Mouse (Mus musculus) layer of hippocampus, adult 2 months (tissue): ENCODE data around the gene Wdr60. TPM values are rescaled to one million over a fixed set of nuclear protein-coding genes. Genes with fewer than 3 reads are reported as not detected.

Experiments used
- DNase-seq, 2 experiments: peaks; one replicate each; pipeline ENCODE4 v3.0.0; 2022; ENCODE audit warnings: low spot score in 2 of 2
- H3K27ac ChIP-seq: fragments of 200-600 bp; 2 replicates; pipeline ENCODE4 v1.8.1; 2022
- H3K4me3 ChIP-seq: fragments of 200-600 bp; 2 replicates; pipeline ENCODE4 v1.8.1; 2022; ENCODE audit warnings: mild to moderate bottlenecking
- CTCF ChIP-seq: fragments of 200-600 bp; conservative IDR thresholded peaks from 2 replicates; pipeline ENCODE4 v1.8.1; 2022; ENCODE audit warnings: antibody characterized with exemption, mild to moderate bottlenecking, moderate library complexity
- microRNA-seq, 2 experiments: library from miRNA; unstranded; fragments of <30 nt; microRNA quantifications; one replicate each; pipeline ENCODE4 v1.2.0; 2021
- total RNA-seq, 2 experiments: library from RNA; stranded (reverse); gene quantifications; 2 replicates each; pipeline ENCODE4 v1.2.3; 2021

Gene Wdr60
- total RNA-seq, 2 experiments from 2014 or later: 17.9 to 20.6 TPM

DNA sequence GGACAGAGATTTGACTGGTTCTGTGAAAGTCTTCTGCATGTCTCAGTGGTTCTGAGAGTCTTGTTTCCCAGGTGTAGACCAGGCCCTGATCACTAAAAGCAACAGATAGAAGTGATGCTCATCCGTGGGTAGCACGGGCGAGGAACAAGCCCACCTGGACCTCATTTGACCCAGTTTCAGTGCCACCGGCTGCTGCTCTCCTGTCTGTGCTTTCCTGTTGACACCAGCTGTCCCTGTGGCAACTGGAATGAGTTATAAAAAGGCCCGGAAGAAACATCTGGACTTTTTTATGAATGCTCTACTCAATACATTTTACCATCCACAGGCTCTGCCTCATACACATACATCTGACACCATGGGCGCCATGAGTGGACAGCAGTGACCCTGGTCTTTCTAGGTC lies 64.0 kb downstream of the Wdr60 start:
- TF ChIP-seq CTCF: no peak
- H3K27ac ChIP-seq: no peak overlapping the region
- no peak overlapping the region for H3K4me3 ChIP-seq
- no peak for DNase-seq

DNA sequence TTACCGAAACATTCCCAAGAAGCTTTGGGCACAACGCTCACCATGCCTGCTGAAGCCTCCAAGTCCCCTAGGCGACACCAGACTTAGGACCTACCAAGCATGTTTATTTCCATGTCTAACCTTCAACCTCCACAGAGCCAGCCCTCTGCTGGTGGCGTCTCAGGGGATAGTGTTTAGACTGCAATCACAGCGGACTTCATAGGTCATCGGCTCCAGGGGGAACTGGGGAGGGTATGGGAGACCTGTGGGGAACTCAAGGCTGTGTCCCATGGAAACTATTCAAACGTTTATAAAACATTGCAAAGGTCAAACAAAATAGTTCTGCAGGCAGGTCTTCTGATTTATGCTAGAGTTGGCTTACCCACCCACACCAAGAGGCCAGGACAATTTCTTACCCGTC lies 66.6 kb downstream of the Wdr60 start:
- Histone ChIP-seq H3K4me3 (no peak overlapping the region), H3K27ac (no peak overlapping the region)
- DNase-seq: no peak
- TF ChIP-seq CTCF: no peak

DNA sequence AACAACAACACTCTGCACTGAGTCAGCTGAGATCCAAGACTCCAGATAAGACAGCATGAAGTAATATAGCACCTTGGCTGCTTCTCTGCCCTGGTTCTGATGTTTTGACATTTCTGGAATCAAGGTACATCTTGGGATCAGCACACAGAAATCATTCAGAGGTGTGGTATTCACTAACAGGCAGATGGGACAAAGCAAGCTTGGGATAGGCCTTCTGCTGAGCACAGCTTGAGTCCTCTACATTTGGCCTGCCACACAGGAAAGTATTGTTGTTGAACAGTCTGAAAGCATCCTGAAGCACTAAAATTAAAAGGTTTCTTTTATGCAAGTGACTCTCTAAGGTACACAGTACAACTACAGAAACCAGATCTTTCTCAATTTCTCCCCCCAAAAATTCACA lies 68.2 kb downstream of the Wdr60 start:
- TF ChIP-seq CTCF: no peak
- no peak overlapping the region for H3K4me3 ChIP-seq
- no peak overlapping the region for H3K27ac ChIP-seq
- no peak for DNase-seq

DNA sequence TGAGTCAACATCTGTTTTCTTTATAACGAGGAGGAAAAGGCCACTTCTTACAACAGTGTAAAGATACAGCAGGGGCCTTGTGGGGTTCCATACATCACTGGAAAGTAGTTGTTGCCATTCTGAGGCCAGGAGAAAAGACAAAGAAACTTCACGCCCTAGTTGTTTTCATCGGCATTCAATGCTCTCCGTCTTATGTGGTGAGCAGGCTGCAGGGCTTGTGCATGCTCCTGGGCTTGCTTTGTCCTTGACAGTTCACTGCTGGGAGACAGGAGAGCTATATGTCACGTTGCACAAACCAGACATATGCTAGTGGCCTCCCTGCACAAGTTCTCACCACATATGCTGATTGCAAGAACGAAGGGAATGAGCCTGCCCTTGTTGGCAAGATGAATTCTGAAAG lies 68.9 kb downstream of the Wdr60 start:
- DNase-seq: no peak
- no peak for TF ChIP-seq CTCF
- H3K4me3 ChIP-seq: no peak overlapping the region
- no peak overlapping the region for H3K27ac ChIP-seq

DNA sequence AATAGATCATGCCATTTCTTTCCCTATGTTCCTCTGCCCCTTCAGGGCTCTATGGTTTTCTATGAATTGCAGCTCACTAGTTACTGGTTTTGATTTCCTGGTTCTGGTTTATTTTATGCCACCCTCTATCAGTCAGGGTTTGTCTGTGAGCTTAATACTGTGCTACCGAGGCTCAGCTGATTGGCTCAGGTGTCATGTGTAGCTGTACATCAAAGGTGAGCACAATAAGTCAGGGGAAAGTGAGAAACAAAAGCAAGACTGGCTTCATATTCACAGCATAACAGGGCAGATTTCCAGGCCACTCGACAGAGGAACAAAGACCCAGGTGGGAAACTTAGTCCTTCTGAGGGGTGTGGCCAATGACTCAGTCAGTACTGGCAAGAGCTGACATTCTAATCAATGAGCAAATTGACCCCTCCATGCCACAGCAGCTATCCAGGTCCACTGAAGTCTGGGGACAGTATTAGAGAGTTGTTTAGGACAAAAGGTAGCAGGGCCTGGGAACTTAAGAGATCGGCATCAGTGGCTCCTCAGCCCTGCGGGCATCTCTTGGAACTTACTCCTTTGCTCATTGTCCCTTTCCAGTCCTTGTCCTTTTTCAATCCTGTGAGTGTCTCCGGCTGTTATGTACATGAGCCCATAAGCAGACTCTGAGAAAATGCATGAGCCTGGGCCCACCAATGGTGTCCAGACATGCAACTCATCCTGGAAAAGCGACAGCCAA lies 79.4 kb downstream of the Wdr60 start:
- no peak overlapping the region for H3K4me3 ChIP-seq
- no peak overlapping the region for H3K27ac ChIP-seq
- no peak for TF ChIP-seq CTCF
- DNase-seq: no peak

DNA sequence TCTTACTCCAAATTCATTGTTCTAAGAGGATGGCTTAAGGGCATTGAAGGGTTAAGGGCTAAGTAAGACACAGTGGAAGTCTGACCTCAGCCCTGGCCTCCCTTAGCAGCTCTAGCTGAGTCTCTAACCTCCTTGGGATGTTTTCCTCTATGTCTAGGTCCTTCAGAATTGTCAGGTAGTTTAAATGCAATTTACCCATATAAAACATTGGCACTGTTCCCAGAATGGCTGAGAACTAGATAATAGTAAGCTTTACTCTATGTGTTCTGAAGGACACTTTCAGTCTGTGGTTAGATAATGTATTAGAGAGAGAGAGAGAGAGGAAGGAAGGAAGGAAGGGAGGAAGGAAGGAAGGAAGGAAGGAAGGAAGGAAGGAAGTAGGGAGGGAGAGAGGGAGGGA lies 80.4 kb downstream of the Wdr60 start:
- H3K27ac ChIP-seq: no peak overlapping the region
- no peak overlapping the region for H3K4me3 ChIP-seq
- no peak for DNase-seq
- no peak for TF ChIP-seq CTCF

DNA sequence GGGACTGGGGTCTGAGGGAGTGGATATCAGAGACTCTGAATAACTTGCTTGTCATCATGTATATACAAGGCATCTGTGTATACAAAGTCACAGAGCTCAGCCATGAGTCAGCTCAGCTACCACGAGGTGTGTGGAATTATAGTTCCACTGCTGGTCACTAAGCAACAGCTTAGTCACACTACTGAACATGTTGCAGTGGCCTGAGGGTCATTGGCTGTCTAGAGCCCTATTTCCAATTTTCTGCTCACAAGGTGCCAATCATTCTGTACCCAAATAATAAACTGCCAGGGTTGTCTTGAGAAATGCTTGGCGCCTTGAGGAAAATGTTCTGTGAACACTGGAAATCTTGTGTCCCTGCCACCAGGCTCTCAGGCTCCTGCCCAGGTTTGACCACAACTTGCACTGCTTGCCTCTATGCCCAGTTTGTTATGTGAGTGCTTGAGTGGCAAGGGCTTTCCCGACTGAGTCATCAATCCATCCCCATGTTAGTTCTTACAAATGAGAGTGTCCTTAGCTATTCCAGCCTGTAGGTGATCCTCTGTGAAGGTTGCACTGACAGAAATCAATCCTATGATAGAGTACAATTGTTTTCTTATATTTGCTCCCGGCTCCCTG lies 81.3 kb downstream of the Wdr60 start:
- H3K4me3 ChIP-seq: no peak overlapping the region
- no peak for DNase-seq

DNA sequence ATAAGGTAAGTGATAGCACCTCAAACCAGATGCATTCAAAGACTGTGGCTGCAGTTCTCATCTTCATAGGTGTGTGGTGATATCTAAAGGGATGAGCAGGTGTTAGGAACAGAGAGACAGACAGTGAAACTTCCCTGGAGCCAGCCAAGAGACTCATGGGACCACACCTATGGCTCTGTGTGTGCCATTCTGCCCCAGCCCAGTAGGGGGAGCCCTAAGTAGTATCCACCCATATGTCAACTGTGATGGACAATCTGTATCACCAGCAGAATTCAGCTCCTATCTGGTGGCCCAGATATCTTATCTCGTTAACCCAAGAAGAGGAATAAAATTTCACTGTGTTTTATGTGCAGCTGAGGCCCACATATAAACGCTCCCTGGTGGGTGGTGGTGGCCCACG lies 85.9 kb downstream of the Wdr60 start:
- TF ChIP-seq CTCF: peak; percentile 57

More for the DNA sequence above, 81.3 kb downstream of the Wdr60 start:
- TF ChIP-seq CTCF: no peak
- no peak overlapping the region for H3K27ac ChIP-seq

DNA sequence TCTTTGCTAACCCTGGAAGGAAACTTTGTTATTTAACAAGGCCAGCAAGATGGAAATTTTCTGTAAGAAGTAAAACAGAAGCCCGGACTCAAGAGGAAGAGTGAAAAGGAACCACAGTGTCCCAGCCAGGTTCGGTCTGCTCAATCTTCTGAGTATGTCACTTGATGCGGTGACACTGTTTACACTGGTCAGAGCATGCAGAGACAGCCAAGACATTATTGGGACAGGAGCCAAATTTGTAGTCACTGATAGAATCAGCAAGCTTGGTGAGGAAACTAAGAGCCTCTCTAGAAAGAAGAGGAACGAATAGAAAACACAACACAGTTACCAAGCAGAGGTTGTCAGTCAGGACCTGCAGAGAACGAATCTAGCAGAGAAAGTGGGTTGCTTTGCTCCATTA lies 93.2 kb downstream of the Wdr60 start:
- no peak for TF ChIP-seq CTCF
- H3K27ac ChIP-seq: no peak overlapping the region
- DNase-seq: no peak
- H3K4me3 ChIP-seq: no peak overlapping the region

More for the DNA sequence above, 85.9 kb downstream of the Wdr60 start:
- H3K4me3 ChIP-seq: no peak overlapping the region
- DNase-seq: no peak
- no peak overlapping the region for H3K27ac ChIP-seq

DNA sequence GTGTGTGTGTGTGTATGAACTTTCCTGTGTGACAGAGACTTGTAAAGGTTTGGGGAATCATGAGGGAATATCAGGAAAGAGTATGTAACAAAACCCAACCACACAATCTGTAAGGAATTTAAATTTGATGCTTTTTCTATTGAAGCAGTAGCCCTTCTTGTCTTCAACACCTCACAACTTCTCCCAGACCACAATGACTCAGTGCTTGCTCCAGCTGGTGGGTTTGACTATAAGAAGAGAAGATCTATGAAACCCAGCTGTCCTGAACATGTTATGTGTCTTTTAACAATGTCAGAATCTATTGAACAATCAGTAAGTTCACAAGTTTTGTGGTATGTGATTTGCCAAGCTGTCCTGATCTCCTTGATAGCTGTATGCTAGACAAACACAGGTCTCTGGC lies 97.5 kb downstream of the Wdr60 start:
- no peak for TF ChIP-seq CTCF
- no peak for DNase-seq
- Histone ChIP-seq H3K27ac (no peak overlapping the region), H3K4me3 (no peak overlapping the region)

DNA sequence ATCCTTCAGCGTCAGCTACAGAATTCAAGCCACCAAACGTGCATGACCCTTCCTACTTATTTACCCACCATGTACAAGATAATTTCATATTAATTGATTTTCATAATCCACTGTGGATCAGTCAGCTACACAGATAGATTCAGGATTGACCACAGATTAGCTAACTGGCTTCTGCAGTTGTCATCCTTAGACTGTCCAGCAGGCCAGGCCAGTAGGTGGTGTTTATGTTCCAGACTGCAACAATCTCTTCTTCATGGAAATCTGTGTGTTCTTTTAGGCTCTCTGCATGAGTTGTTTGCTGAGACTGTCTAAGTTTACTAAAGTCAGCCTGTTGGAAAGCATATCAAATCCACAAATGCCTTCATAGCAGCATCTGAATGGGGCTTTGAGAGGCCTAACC lies 103.1 kb downstream of the Wdr60 start:
- no peak for DNase-seq
- no peak; the same call in 1 of the 2 replicates for TF ChIP-seq CTCF
- Histone ChIP-seq H3K27ac (no peak overlapping the region), H3K4me3 (no peak overlapping the region)

DNA sequence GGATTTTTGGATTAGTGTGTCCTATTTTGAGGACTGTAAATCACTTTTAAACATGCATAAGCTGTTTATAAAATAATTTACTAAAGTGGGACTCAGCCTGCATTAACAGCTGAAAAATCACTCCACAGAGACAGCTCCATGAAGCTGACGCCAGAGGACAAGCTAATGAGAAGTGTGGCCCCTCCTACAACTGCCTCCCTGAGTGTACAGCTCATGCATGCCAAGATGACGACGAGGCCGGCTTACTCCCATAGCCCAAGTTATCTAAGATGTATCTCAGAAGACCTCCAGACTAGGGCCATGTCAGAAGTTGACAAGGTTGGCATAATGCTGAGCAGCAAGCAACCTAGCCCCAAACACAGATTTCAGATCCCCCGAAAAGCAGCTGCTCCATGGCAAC lies 103.6 kb downstream of the Wdr60 start:
- no peak overlapping the region for H3K4me3 ChIP-seq
- H3K27ac ChIP-seq: no peak overlapping the region
- no peak for TF ChIP-seq CTCF
- DNase-seq: no peak

DNA sequence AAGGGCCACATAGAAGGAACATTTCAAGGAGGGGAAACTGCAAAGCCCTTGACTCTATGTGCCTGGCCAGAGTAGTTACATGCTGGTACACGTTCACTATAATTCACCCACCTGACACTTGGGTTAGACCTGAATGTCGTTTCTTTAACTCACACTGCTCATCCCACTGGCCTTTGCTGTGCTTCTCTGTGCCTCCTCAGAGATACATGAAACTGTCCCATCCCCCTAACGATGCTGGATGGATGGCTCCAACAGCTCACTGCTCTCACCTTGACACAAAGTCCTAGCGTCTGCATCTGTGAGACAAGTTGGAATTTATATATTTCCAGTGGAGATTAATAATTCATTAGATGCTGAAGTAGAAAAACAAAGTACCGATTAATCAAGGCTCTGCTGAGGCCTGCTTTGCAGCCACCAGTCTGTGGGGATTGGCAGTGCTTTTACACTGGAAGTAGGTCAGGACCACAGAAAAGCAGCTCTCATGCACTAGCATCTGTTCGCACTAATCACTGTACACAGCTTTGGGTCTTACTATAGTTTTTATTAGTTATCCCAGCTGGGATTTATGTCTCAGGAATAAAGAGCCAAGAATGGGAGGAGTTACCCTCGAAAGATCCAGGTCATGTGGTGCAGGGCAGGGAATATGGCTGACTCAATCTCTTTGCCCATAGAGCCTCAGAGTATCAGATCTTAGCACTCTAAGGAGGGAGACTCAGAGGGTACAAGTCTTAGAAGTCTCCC lies 105.9 kb downstream of the Wdr60 start:
- H3K27ac ChIP-seq: no peak overlapping the region
- DNase-seq: no peak
- H3K4me3 ChIP-seq: no peak overlapping the region
- no peak for TF ChIP-seq CTCF

Small RNA genes lying within 50 kb of the gene (microRNA-seq; reads per million reads assigned to microRNA genes)
- 0 reads per million in 2 experiments for gene Gm23190

Other genes with a start within 250 kb of the Wdr60 start
- 10 to 100 TPM; 38.0 to 38.3 TPM for gene Zfp386, start 215.3 kb downstream of the Wdr60 start, total RNA-seq
- 1 to 10 TPM in 1 of 2 experiments, under 1 TPM in 1; 0.76 to 1.3 TPM for gene Vipr2, start 185.3 kb downstream of the Wdr60 start, total RNA-seq
- gene Gm11027, start 12.4 kb upstream of the Wdr60 start, total RNA-seq: not detected
- gene Esyt2, start 18.2 kb upstream of the Wdr60 start, total RNA-seq: 10 to 100 TPM; 61.2 to 73.0 TPM
- gene Ncapg2, start 142.4 kb upstream of the Wdr60 start, total RNA-seq: 1 to 10 TPM; 5.1 to 5.8 TPM
- gene Ptprn2, start 222.7 kb upstream of the Wdr60 start, total RNA-seq: 100 to 1,000 TPM; 280 to 289 TPM